Mouse (Mus musculus) heart, adult 2 months (tissue): ENCODE results near the gene Plk3.
A peak's percentile ranks its signal among the peaks of the same experiment; 100 is the strongest.

ENCODE experiments used
- CTCF ChIP-seq: fragments of 200-600 bp; IDR thresholded peaks from 2 replicates; pipeline ENCODE4 v1.8.1; 2022; ENCODE audit warnings: antibody characterized with exemption, mild to moderate bottlenecking, moderate library complexity
- POLR2A ChIP-seq: fragments of 200-500 bp; IDR thresholded peaks from 2 replicates; pipeline ENCODE4 v1.6.1; 2011; ENCODE audit warnings: mild to moderate bottlenecking, low read depth, low read length, control low read depth; ENCODE audit not compliant: insufficient read depth

DNA sequence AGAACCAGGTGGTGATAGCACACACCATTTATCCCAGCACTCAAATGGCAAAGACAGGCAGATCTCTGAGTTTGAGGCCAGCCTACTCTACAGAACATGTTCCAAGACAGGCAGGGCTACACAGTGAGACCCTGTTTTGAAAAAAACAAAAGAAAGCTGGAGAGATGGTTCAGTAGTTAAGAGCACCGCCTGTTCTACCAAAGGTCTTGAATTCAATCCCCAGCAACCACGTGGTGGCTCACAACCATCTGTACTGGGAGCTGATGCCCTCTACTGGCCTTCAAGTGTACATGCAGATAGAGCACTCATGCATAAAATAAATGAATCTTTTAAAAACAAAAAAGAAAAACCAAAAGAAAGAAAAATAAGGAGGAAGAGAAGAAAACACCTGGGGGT, 5.5 kb upstream of the Plk3 start:
- TF ChIP-seq CTCF: peak; percentile 94
- no peak for TF ChIP-seq POLR2A
